Mouse (Mus musculus): Measurements from ENCODE around the gene Itga2b.

- TF ChIP-seq POLR2A (IDR thresholded peaks at IDR 0.05; ENCODE audit: low read depth, low read length) (no peak), CTCF (conservative IDR thresholded peaks at IDR 0.05; ENCODE audit: insufficient read depth, insufficient read length, low read depth, low read length) (no peak)
These were observed 66.3 kb downstream of the Itga2b start for GRCm38 (mm10) chr11:102403657-102404056.
